Mouse (Mus musculus): ENCODE measurements around the gene Spdye4b.

DNA sequence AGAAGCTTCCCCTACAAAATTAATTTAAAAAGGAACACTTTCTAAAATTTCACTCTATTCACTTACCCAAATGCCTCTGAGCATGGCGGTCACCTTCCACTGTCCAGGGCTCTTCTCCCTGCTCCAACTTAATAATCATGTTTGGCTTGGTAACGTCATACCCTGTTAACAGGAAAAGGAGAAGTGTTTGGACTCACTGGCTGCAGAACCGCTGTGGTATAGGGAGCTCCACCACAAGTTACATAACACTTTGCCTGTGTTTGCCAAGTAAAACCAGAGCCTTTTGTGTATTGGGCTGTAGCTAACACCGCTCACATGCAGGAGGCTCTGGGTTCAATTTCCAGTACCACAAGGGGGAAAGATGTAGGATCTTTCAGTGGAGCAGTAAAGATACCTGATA, 4.8 kb upstream of the Spdye4b start:
- TF ChIP-seq CTCF (IDR thresholded peaks at IDR 0.05) (no peak), POLR2A (IDR thresholded peaks at IDR 0.05; ENCODE audit: insufficient read depth, low read depth, low read length) (no peak)

All from heart, adult 2 months (tissue).